Mouse (Mus musculus): ENCODE results near the gene Zkscan8. TPM values are rescaled to one million over a fixed set of nuclear protein-coding genes. Genes with fewer than 3 reads are reported as not detected.
A peak's percentile ranks its signal among the peaks of the same experiment; 100 is the strongest.
"Not testable (repeated sequence)": the region's sequence is repeated elsewhere in the genome, so short reads cannot be mapped to it uniquely, and the experiment has no call there.

Gene Zkscan8
- total RNA-seq (2021): 10 to 100 TPM; 12.9 to 15.9 TPM
- long read RNA-seq, partial matches to known transcripts: 0 of 1 reads
- long read RNA-seq, other reads (novel, unspliced or antisense): 1 of 1 reads

DNA sequence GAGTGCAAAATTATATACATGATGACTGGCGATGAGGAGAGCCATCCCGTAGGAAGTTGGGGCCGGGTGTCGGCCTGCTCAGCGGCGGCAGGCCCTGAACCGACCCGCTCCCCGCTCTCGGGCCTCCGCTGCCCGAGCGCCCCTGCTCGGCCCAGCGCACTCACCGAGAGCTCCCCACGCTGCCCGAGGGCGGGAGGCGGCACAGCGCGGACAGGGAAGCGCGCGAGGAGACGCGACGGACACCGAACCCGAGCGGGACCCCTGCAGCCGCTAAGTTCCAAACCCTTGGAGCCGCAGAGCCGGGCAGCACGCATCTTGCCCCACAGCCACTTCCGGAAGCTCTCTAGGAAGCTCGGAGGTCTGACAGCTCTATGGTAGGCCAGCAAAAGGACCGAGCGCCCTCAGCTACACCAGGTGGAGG lies at the start of gene Zkscan8:
Zkscan8 (minus strand) TSS at position 340 of the 421 bp plus-strand sequence.
- DNase-seq (ENCODE audit: low spot score in 2 of 2): peak; percentile 86 to 92

DNA sequence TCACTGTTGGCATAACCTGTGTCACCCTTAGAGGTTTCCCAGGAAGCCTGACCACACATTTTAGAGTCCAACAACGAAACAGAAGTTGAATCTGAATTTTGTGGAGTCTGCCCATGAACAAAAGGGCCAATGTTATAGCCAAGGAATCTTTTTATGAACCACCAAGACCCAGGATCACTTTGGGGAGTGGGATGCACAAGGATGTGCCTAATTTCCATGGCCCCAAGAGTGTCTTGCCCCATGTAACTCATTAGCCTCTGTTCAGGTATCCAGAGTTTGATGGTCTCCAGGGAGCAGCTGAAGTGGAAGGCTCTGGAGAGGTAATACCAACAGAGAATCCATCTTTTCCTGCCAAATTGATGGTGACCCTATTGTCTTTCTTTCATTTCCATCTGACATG lies 28.9 kb upstream of the Zkscan8 start, which contains the start of gene Olfr1535:
Olfr1535 (minus strand) TSS at position 101 of the 400 bp plus-strand sequence.
- no peak for DNase-seq (ENCODE audit: low spot score in 2 of 2)

DNA sequence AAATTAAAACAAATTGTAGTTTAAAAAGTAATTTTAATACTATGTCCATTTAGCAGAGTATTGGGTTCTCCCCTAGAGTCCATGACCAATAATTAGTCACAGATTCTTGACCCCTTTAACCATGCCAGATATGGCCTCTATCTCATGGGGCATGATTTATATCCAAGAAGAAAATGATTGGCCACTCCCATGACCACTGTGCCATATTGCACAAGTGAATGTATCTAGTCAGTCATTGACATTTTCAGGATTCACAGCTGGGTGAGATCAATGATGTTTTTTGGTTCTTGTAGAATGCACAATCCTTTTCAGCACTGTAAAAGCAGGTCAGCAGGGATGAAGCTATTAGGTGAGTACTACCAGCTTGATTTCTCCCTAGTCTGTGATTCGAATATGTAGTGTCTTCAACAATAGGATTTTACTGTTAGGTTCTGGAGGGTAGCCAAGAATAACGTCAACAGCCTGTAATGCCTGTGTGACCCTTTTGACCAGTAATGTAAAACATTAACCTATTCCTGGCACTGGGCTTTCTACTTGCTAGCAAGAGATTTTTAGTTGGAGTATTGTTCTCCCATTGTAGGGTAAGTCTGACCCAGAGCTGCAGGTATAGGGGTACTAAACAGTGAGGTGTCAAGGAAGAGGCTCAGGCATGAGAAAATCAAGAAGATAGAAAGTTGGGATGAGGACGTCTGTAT lies 19.6 kb upstream of the Zkscan8 start:
- DNase-seq (ENCODE audit: low spot score in 2 of 2): no peak

DNA sequence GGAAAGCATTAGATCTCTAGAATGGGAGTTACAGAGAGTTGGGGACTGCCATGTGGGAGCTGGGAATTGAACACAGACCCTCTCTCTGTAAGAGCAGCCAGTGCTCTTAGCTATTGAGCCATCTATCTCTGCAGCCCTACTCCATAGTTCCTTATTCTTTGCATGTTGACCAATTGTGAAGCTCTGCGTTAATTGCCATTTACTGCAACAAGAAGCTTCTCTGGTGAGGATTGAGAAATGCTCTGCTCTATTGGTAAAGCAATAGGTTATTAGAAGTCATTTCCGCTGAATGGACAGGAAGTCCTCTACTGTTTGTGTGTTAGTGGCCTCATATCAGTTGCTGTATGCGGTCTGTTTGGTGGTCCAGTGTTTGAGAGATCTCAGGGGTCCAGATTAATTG lies 18.6 kb upstream of the Zkscan8 start:
- DNase-seq (ENCODE audit: low spot score in 2 of 2): no peak

- no peak for DNase-seq (ENCODE audit: low spot score in 2 of 2)
Observed at GRCm38 (mm10) chr13:21542708-21543107, 11.8 kb upstream of the Zkscan8 start, which contains the start of gene Olfr1366. Olfr1366 (minus strand) TSS chr13:21542808.

DNA sequence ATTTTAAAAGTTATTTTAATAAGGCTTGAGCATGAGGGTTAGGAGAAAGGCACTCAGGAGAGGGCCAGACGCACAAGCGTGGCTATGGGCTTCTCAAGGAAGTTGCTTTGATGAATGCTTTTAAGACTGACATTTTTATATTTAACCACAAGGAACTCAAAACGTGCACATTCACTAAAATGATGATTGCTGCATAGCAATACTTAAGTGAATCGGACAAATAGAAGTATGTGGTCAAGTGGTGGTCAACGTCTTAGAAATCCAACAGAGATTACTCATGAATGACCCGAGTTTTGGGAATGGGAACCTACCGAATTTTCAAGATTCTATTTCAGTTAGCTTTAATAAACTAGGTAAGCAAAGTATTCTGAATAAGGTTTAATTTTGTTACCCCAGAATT lies 784 bp downstream of the Zkscan8 start:
- DNase-seq (ENCODE audit: low spot score in 2 of 2): no peak

DNA sequence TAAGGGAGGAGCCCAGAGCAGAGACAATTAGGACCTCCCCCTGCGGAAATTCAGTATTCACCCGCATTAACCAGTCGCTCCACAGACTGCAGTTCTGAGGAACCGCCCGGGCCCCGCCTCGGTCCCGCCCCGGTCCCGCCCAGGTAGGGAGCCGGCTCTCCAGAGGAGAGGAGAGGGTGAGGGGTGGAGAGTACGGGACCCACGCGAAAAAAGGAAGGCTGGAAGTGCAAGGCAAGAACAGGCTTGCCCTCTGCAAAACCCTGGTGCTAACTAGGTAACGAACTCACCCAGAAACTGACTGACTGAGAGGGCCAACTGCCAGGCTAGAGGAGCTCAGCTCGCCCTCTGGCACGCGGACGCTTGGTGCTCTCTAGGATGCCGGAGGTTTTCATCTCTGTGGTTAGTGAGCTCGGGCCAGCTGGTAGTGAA lies 24.7 kb downstream of the Zkscan8 start:
- peak; percentile 71 to 78 for DNase-seq (ENCODE audit: low spot score in 2 of 2)

DNA sequence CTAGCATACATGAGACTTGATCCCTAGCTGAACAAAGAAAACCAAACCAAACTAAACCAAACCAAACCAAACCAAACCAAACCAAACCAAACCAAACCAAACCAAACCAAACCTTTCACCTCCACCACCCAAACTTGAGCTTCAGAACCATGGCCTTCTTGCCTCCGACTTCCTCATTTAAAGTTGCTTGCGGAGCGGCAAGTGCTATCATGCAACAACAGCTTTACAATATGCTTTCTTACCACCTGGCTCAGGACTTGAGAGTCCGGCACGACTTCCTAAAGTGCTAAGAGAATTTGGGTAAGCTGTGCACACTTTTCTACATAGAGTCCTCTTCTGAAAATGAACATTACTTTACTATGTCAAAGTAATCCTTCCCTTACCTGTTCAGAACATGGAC lies 28.6 kb downstream of the Zkscan8 start:
- DNase-seq (ENCODE audit: low spot score in 2 of 2): no peak

GRCm38 (mm10) chr13:21501182-21501581 lies 29.7 kb downstream of the Zkscan8 start, which contains the start of gene Gm11273:
Gm11273 (minus strand) TSS chr13:21501418.
- DNase-seq (ENCODE audit: low spot score in 2 of 2): not testable (repeated sequence)

DNA sequence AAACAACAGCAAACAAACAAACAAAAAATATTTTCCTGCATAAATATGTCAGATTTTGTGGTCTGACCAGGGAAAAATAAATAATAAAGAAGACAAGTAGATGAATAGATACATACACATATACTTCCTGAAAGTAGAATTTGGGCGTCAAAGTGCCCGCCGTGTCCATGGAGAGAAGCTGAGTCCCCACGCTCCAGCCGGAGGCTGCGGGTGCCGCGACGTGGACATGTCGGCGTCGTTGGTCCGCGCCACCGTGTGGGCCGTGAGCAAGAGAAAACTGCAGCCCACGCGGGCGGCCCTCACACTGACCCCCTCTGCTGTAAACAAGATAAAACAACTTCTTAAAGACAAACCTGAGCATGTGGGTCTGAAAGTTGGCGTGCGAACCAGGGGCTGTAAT lies 35.8 kb downstream of the Zkscan8 start, which contains the start of gene AK157302:
AK157302 (plus strand) TSS at position 144 of the 400 bp plus-strand sequence.
- no peak for DNase-seq (ENCODE audit: low spot score in 2 of 2)

- no peak for DNase-seq (ENCODE audit: low spot score in 2 of 2)
Observed at GRCm38 (mm10) chr13:21492847-21493246, 38.1 kb downstream of the Zkscan8 start.

DNA sequence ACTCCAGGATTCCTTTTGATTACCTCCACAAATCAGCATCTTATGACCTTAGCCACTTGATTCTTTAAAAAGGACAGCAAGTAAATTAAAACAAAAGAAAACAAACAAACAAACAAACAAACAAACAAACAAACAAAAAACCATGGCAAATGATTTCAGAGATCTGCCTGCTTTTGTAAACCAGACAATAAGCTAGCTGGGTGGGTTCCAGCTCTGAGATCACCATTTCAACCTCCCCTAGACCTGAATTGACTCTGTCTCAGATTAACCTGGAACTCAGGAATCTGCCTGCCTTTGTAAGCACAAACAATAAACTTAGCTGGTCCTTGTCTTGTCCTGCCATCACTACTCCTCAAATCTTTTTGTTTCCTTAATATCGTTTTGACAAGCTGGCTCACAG lies 44.0 kb downstream of the Zkscan8 start:
- DNase-seq (ENCODE audit: low spot score in 2 of 2): no peak

DNA sequence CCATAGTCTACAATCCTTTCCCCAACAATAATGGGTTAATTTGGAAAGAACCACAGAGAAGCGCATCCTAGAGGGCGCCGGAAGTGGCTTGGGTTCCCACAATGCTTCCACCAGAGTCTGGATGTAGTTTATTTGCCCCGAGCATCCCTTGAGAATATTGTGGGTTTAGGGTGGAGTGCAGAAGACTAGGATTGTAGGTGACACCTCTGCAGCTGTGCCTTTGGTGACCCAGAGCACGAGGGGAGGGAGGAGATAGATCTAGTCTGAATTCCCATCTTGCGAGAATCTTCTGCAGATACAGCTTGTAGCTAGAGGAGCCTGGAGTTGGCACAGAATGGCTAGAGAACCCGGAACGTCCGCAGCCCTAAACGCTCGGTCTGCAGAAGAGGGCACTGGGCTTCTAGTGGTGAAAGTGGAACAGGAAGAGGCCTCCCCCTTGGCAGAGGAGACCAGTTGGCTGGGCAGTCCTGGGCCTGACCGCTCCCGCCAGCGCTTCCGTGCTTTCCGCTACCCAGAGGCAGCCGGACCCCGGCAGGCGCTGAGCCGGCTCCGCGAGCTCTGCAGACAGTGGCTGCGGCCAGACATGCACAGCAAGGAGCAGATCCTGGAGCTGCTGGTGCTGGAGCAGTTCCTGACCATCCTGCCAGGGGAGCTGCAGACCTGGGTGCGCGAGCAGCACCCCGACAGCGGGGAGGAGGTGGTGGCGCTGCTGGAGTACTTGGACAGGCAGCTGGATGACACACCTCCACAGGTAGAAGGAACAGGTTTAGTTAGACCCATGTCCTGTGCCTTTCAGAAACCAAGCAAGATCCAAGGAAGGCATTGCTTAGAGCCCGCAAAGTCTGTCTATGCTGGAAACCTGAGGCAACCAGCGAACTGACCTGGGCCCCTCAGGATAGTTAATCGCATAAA lies 51.9 kb downstream of the Zkscan8 start, which contains the start of the genes Zkscan4 and Gm10065:
Zkscan4 (plus strand) TSS at position 149 of the 912 bp plus-strand sequence.
Gm10065 (minus strand) TSS at position 683 of the 912 bp plus-strand sequence.
- peak; percentile 72 to 81 for DNase-seq (ENCODE audit: low spot score in 2 of 2)

- no peak for DNase-seq (ENCODE audit: low spot score in 2 of 2)
Observed at GRCm38 (mm10) chr13:21472427-21472826, 58.5 kb downstream of the Zkscan8 start.

GRCm38 (mm10) chr13:21469097-21469496 lies 61.8 kb downstream of the Zkscan8 start:
- no peak for DNase-seq (ENCODE audit: low spot score in 2 of 2)

DNA sequence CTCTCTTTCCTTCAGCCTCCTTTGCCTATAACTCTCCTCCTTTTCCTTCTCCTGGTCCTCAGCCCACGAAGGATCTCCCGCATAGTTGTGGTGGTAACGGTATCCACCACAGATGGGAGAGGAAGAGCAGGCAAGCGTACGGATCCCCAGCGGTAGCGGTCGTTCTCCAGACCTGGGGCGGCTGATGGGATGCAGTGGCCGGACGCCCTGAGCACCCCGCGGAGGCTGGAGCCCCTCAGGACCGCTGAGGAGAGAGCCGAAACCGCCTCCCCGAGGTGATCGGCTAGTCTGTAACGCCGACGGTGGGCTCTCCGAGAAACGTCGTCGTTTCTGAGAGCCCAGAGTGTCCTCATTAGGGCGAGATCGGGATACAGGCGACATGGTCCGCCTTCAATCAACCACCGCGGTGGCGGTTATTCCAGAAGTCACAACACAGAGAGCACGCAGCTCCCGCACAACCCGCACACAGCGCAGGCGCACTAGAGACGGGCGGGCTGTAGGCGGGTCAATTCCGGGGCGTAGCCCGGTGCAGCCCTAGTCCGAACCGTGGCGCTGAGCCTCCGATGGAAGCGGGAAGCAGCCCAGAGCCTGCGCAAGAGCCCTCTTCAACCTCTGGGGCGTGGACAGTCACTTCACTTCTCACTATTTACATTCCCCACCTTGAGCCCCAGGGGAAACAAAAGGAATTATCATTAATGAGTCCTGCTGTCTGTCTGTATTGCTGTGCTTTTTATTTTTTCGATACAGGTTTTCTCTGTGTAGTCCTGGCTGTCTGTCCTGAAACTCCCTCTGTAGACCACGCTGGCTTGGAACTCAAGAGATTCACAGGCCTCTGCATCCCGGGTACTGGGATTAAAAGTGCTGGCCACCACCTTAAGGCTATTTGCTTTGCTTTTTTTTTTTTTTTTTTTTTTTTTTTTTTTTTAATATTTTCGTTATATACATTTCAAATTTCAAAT lies 62.6 kb downstream of the Zkscan8 start, which contains the start of gene Nkapl:
Nkapl (minus strand) TSS at position 449 of the 959 bp plus-strand sequence.
- peak; percentile 60 to 75 for DNase-seq (ENCODE audit: low spot score in 2 of 2)

- no peak for DNase-seq (ENCODE audit: low spot score in 2 of 2)
Observed at GRCm38 (mm10) chr13:21467336-21467735, 63.6 kb downstream of the Zkscan8 start.
